Mouse (Mus musculus): ENCODE data around the gene Ddx19b.

- no peak for TF ChIP-seq CTCF (IDR thresholded peaks at IDR 0.05; ENCODE audit: insufficient read depth, low read depth, low read length)
- TF ChIP-seq POLR2A (IDR thresholded peaks at IDR 0.05; ENCODE audit: insufficient read depth, low read depth, low read length): no peak
These were observed 41.5 kb downstream of the Ddx19b start for GRCm38 (mm10) chr8:110990017-110990416.
